Mouse (Mus musculus) liver, postnatal 0 days (tissue): Measurements from ENCODE around the gene Olfr524. TPM values are rescaled to one million over a fixed set of nuclear protein-coding genes. Genes with fewer than 3 reads are reported as not detected.
A peak's percentile ranks its signal among the peaks of the same experiment; 100 is the strongest.

Experiments used
- ATAC-seq: fragments of 200-750 bp; cut with Nextera tagmentation; 2 replicates; pipeline ENCODE4 v1.8.0; 2017; ENCODE audit warnings: mild to moderate bottlenecking, moderate library complexity
- DNase-seq: peaks from one replicate; pipeline ENCODE4 v3.0.0-alpha.2; 2016
- H3K27ac ChIP-seq: fragments of 300-500 bp; sonication (generic); 2 replicates; pipeline ENCODE4 v1.5.1; 2014; ENCODE audit warnings: antibody characterized with exemption, moderate library complexity, mild to moderate bottlenecking, low read depth
- H3K27me3 ChIP-seq: fragments of 300-500 bp; sonication (generic); 2 replicates; pipeline ENCODE4 v1.6.1; 2014; ENCODE audit warnings: low read length, control low read depth, mixed read lengths; ENCODE audit not compliant: insufficient read depth
- H3K36me3 ChIP-seq: fragments of 300-500 bp; sonication (generic); replicated peaks from 2 replicates; pipeline ENCODE4 v1.6.1; 2014; ENCODE audit warnings: mild to moderate bottlenecking, control low read depth, low read length, moderate library complexity, mixed read lengths; ENCODE audit not compliant: insufficient read depth
- H3K4me1 ChIP-seq: fragments of 300-500 bp; sonication (generic); 2 replicates; pipeline ENCODE4 v1.6.1; 2014; ENCODE audit warnings: antibody characterized with exemption, mild to moderate bottlenecking, control low read depth; ENCODE audit not compliant: insufficient read depth
- H3K4me2 ChIP-seq: fragments of 300-500 bp; sonication (generic); 2 replicates; pipeline ENCODE4 v1.6.1; 2014; ENCODE audit warnings: low read depth, mild to moderate bottlenecking, low read length, moderate library complexity, mixed read lengths
- H3K4me3 ChIP-seq: fragments of 300-500 bp; sonication (generic); 2 replicates; pipeline ENCODE4 v1.5.1; 2014; ENCODE audit warnings: low read depth, low read length
- H3K9ac ChIP-seq: fragments of 300-500 bp; sonication (generic); replicated peaks from 2 replicates; pipeline ENCODE4 v1.6.1; 2014; ENCODE audit warnings: mild to moderate bottlenecking, moderate library complexity
- H3K9me3 ChIP-seq: fragments of 300-500 bp; sonication (generic); 2 replicates; pipeline ENCODE4 v1.6.1; 2016; ENCODE audit warnings: mild to moderate bottlenecking, control low read depth, low read length, mixed read lengths
- CTCF ChIP-seq: sonication (generic); IDR thresholded peaks from 2 replicates; pipeline ENCODE4 v1.5.1; 2016; ENCODE audit warnings: antibody characterized with exemption, low read depth
- EP300 ChIP-seq: IDR thresholded peaks from 2 replicates; pipeline ENCODE4 v1.6.1; 2016; ENCODE audit warnings: antibody characterized with exemption, low read depth, mild to moderate bottlenecking
- WGBS: fragments of 180-500 bp; shearing (Covaris S2); extraction: QIAGEN DNeasy Blood & Tissue Kit; methylation state at CpG from one replicate; pipeline ENCODE4 v1.1.7; 2014; ENCODE audit not compliant: insufficient replicate concordance; 5-methylcytosine and 5-hydroxymethylcytosine counted together
- polyA plus RNA-seq: library from polyadenylated mRNA; unstranded; fragments of >200 nt; fragmentation: Nextera tagmentation; extraction: Ambion mirVana; gene quantifications from 2 replicates; pipeline ENCODE4 v1.2.1, GENCODE M21; 2015

Gene Olfr524
- polyA plus RNA-seq, 1 experiment from 2014 or later = not detected

DNA sequence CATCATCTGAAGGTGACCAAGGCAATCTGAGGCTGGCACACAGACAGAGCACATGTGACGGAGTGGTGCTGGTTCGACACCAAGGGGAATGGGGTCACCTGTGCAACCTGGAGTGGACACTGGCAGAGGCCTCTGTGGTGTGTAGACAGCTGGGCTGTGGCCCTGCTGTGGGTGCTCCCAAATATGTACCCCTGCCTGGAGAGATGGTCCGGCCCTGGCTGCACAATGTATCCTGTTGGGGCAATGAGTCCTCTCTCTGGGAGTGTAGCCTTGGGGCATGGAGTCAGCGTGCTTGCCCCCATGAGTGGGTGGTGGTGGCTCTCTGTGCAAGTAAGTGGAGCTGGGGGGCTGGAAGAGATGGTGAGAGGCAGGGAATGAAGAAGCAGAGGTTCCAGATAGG is 14.6 kb upstream of the Olfr524 start:
- 72% methylated on average over 4 of the region's 4 CpGs for WGBS
- no peaks in the 10 kb centered on the region for H3K27me3 ChIP-seq
- ATAC-seq = no peak
- no peak for TF ChIP-seq CTCF
- TF ChIP-seq EP300 = no peak
- H3K9ac ChIP-seq = no peak overlapping the region
- H3K36me3 ChIP-seq = no peaks in the 10 kb centered on the region
- no peak overlapping the region for H3K4me2 ChIP-seq
- no peak overlapping the region for H3K27ac ChIP-seq
- no peak for DNase-seq
- H3K9me3 ChIP-seq = no peaks in the 10 kb centered on the region
- H3K4me3 ChIP-seq = no peak overlapping the region
- no peaks in the 10 kb centered on the region for H3K4me1 ChIP-seq

DNA sequence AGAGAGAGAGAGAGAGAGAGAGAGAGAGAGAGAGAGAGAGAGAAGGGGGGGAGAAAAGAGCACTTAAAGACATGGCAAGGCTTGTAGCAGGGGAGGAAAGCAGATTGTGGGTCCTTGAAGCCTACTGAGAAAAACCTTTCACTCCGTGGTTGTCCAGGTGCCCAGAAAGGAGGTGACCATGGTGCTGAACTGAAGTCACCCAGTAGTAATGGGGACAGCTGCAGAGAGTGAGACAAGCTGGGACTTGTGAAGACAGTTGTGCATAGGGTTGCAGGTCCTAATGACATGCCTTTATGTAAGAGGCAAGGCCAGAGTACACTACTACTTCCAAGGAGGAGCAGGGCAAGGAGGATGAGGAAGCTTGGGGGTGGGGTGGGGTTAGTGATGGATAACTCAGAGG is 13.5 kb upstream of the Olfr524 start:
- H3K27ac ChIP-seq = no peak overlapping the region
- 4% methylated on average over 1 of the region's 1 CpGs for WGBS
- no peak overlapping the region for H3K4me2 ChIP-seq
- no peaks in the 10 kb centered on the region for H3K9me3 ChIP-seq
- no peak for DNase-seq
- H3K4me1 ChIP-seq = no peaks in the 10 kb centered on the region
- no peaks in the 10 kb centered on the region for H3K36me3 ChIP-seq
- no peak for ATAC-seq
- no peaks in the 10 kb centered on the region for H3K27me3 ChIP-seq
- no peak overlapping the region for H3K4me3 ChIP-seq
- no peak overlapping the region for H3K9ac ChIP-seq
- TF ChIP-seq EP300 = no peak
- no peak for TF ChIP-seq CTCF

DNA sequence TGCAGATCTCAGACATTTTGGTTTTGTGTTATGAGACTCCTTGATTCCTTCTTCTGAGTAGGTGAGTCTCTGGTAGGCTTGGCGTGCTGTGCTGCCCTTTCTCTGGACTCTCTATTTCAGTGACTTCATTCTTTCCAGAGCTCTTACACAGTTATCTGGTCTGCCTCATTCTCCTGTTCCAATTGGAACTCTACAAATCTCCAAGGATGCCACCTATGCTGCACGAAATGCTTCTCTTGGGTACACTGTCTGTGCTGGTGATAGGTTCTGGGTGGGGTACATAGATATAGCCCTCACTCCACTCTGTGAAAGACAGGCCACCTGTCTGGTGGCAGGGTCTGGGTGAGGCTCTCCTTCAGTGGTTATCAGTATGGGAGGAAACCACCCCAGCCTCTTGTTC is 12.2 kb upstream of the Olfr524 start, which contains the start of gene Cd163l1:
Gene Cd163l1, plus strand, starts transcription at position 301 of the 400 bp plus-strand sequence.
- H3K27me3 ChIP-seq = no peaks in the 10 kb centered on the region
- H3K27ac ChIP-seq = no peak within 1 kb of the TSS
- DNase-seq (no peak), ATAC-seq (no peak)
- no peak for TF ChIP-seq CTCF
- TF ChIP-seq EP300 = no peak
- H3K36me3 ChIP-seq = no peaks in the 10 kb centered on the region
- H3K4me1 ChIP-seq = no peaks in the 10 kb centered on the region
- no peak within 1 kb of the TSS for H3K4me3 ChIP-seq
- H3K9ac ChIP-seq = no peak within 1 kb of the TSS
- H3K4me2 ChIP-seq = no peak within 1 kb of the TSS
- no peaks in the 10 kb centered on the region for H3K9me3 ChIP-seq
- 58% methylated on average over 2 of the region's 2 CpGs for WGBS

DNA sequence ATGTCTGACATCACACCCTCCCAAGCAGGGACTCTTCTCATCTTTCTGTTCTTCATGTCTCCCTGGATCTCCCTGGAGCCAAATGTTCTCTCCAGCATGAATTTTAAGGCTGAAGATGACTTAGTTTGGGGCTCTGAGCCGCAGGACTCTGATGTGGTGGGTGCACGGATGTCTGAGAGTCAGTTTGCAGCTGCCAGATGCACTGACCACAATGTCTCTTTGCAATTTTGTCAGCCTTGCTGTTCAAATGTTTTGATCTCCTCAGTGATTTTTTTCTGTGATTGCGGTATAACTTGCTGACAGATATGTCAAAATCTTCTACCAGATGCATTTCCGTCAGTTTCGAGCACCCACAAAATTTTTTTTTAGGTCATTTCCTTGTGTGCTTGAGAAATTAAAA is 8.1 kb upstream of the Olfr524 start:
- Histone ChIP-seq H3K27ac (no peak overlapping the region), H3K4me2 (no peak overlapping the region), H3K27me3 (no peaks in the 10 kb centered on the region), H3K4me3 (no peak overlapping the region), H3K9ac (no peak overlapping the region), H3K36me3 (no peaks in the 10 kb centered on the region), H3K9me3 (no peaks in the 10 kb centered on the region), H3K4me1 (no peaks in the 10 kb centered on the region)
- ATAC-seq (no peak), DNase-seq (no peak)
- WGBS = 69% methylated on average over 5 of the region's 5 CpGs
- no peak for TF ChIP-seq CTCF
- no peak for TF ChIP-seq EP300

DNA sequence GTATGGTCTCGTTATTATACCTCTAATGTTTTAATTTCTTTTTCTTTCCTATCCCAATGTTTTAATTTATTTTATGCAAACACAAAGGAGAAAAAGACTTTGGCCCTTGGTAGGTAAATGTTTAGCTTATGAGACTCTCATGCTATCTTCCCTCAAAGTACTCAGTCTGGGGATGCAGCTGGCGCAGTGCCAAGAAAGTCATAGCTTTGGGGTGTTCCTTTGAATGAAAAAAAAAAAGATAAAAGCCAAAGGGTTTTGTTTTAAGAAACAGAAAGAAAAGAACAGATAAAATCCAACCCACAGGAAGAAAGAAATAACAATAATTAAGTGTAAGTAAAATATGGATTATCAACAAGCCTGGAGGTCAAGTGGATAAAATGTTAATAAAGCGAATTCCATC is 2.9 kb upstream of the Olfr524 start:
- Histone ChIP-seq H3K4me1 (no peaks in the 10 kb centered on the region), H3K4me2 (no peak overlapping the region), H3K9me3 (no peaks in the 10 kb centered on the region), H3K4me3 (no peak overlapping the region), H3K9ac (no peak overlapping the region), H3K36me3 (no peaks in the 10 kb centered on the region), H3K27me3 (no peaks in the 10 kb centered on the region), H3K27ac (no peak overlapping the region)
- no peak for ATAC-seq
- TF ChIP-seq CTCF (no peak), EP300 (no peak)
- no peak for DNase-seq
- WGBS = 46% methylated on average over 3 of the region's 3 CpGs

DNA sequence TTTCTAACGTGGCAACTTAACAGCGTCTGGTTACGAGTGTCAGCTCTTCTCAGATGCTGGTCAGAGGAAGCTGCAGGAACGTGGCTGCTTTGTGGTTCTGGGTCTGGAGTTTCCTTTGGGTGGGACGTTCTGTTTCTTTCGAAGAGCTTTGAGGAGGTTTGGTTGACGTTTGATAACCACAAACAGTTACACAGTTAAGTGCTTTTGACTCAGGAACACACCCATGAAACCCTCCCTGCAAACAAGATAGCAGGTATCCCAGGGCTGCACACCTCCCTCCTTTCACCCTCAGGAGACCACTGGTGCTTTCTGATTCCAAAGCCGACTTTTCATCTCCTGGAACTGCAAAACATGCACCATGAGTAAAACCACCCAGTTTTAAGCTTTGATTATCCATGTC is 2.4 kb upstream of the Olfr524 start:
- H3K9ac ChIP-seq = no peak overlapping the region
- ATAC-seq (peak; percentile 78), DNase-seq (no peak)
- TF ChIP-seq EP300 = peak; percentile 90
- TF ChIP-seq CTCF = no peak
- no peak overlapping the region for H3K4me2 ChIP-seq
- H3K9me3 ChIP-seq = no peaks in the 10 kb centered on the region
- H3K27ac ChIP-seq = no peak overlapping the region
- no peaks in the 10 kb centered on the region for H3K27me3 ChIP-seq
- H3K4me3 ChIP-seq = no peak overlapping the region
- no peaks in the 10 kb centered on the region for H3K4me1 ChIP-seq
- H3K36me3 ChIP-seq = no peaks in the 10 kb centered on the region
- 28% methylated on average over 8 of the region's 8 CpGs for WGBS

DNA sequence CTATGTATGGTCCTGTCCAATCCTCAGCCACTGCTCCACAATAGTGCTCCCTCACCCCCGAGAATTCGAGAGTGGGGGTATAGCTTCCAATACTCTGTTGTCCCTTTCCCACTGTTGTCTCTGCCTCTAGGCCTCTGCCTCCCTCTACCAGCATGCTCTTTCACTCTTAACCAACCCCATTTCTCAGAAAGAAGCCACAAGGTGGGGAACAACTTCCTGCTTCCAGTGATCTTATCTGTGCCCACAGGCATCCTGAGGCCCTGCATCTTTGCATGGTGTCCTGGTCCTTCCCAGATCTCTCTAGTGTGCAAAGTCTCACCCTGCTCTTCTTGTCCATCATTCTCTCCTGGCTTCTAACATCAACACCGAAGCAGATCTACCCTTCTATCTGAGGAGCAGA is 1.1 kb upstream of the Olfr524 start:
- TF ChIP-seq EP300 (no peak), CTCF (no peak)
- no peak for ATAC-seq
- 51% methylated on average over 3 of the region's 3 CpGs for WGBS

More for the DNA sequence above, 1.1 kb upstream of the Olfr524 start:
- H3K36me3 ChIP-seq = no peaks in the 10 kb centered on the region
- no peak for DNase-seq
- H3K4me3 ChIP-seq = no peak overlapping the region
- H3K9me3 ChIP-seq = no peaks in the 10 kb centered on the region
- no peaks in the 10 kb centered on the region for H3K4me1 ChIP-seq
- no peak overlapping the region for H3K27ac ChIP-seq
- no peak overlapping the region for H3K9ac ChIP-seq
- no peak overlapping the region for H3K4me2 ChIP-seq
- H3K27me3 ChIP-seq = no peaks in the 10 kb centered on the region
